Comparison of ENCODE assay signal across 14 mouse cellular contexts in the genomic region with DNA sequence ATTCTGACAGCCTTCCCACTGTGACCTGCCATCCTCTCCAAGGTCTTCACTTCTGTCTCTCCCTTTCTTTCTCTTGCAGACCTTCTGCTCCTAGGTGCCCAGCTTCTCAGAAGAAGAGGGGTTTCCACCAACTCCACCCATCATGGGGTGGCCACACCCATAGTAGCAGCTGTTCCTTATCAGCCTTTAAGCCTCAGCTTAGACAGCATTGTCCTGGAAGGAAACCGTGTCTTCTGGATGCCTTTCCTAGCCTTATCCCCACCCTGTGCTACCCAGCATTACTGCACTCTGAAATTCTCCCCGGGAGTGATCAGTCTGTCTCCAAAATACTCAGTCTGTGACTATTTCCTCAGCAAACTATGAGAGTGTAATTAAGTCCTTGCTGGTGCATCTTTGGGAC.
DNase-seq lines count a peak whose midpoint lies in the region; ATAC-seq lines count a peak whose summit lies in the region.
"Had no signal": no experiment of that assay in that cellular context is flagged by ENCODE, and none has a peak within 500 bp of the region (broad histone marks: within the 10 kb centered on the region; RNA-seq: fewer than 3 reads in every experiment).

No protein-coding gene starts in this region.

- ATAC-seq in heart, embryonic 15.5 days (replicated peaks; ENCODE audit: insufficient number of reproducible peaks, insufficient read depth, low FRiP score, low read depth) = peak; percentile 62; the same call in 1 of the 2 replicates
- ATAC-seq in megakaryocyte progenitor cell, adult 5-6 weeks (replicated peaks; ENCODE audit: poor library complexity) = peak; percentile 89
- ATAC-seq: forebrain, embryonic 13.5 days had no signal

- H3K4me3 ChIP-seq in heart, embryonic 15.5 days = no peak overlapping the region
- H3K4me3 ChIP-seq in hindbrain, embryonic 10.5 days = no peak overlapping the region
- H3K4me3 ChIP-seq: forebrain, embryonic 13.5 days; limb, embryonic 13.5 days had no signal

- H3K36me3 ChIP-seq in heart, embryonic 15.5 days = no peaks in the 10 kb centered on the region
- H3K36me3 ChIP-seq in hindbrain, embryonic 10.5 days = no peaks in the 10 kb centered on the region
- H3K36me3 ChIP-seq: limb, embryonic 13.5 days had no signal

- no peaks in the 10 kb centered on the region for H3K27me3 ChIP-seq in heart, embryonic 15.5 days
- no peaks in the 10 kb centered on the region for H3K27me3 ChIP-seq in hindbrain, embryonic 10.5 days (ENCODE audit: insufficient read depth, poor library complexity, severe bottlenecking)
- H3K27me3 ChIP-seq: forebrain, embryonic 13.5 days; limb, embryonic 13.5 days; megakaryocyte, embryonic 14.5 days had no signal

- no peak overlapping the region for H3K4me2 ChIP-seq in heart, embryonic 15.5 days
- H3K4me2 ChIP-seq: forebrain, embryonic 13.5 days; hindbrain, embryonic 14.5 days; limb, embryonic 13.5 days had no signal

- no peak for DNase-seq in heart, postnatal 4 days
- peak; percentile 62 for DNase-seq in c-Kit-positive CD71-positive TER-119-negative erythroid progenitor cells, embryonic 14.5 days (ENCODE audit: low read depth)
- peak; percentile 35 to 40 for DNase-seq in heart, postnatal 10 days
- DNase-seq in hindbrain, embryonic 10.5 days (ENCODE audit: low spot score) = no peak
- no peak for DNase-seq in thymus, postnatal 25 days
- DNase-seq in adrenal gland, postnatal 4 days (ENCODE audit: low spot score in 2 of 2) = no peak
- DNase-seq: cerebellum, adult 2 months; kidney, adult 18-20 months had no signal

- H3K9me3 ChIP-seq in heart, embryonic 15.5 days (replicated peaks) = no peaks in the 10 kb centered on the region; the same call in 1 of the 2 replicates
- peaks cover 5% of the 10 kb centered on the region; the same call in 1 of the 2 replicates for H3K9me3 ChIP-seq in hindbrain, embryonic 10.5 days
- H3K9me3 ChIP-seq: limb, embryonic 13.5 days had no signal

- H3K4me1 ChIP-seq in heart, embryonic 15.5 days (replicated peaks) = 0 out of 2 replicates have a peak, but pooled peaks cover 8% of the 10 kb centered on the region
- no peaks in the 10 kb centered on the region for H3K4me1 ChIP-seq in hindbrain, embryonic 10.5 days (replicated peaks)
- H3K4me1 ChIP-seq: forebrain, embryonic 13.5 days had no signal

- no peak overlapping the region for H3K9ac ChIP-seq in heart, embryonic 15.5 days
- H3K9ac ChIP-seq: forebrain, embryonic 13.5 days; hindbrain, embryonic 14.5 days; limb, embryonic 13.5 days had no signal

- H3K27ac ChIP-seq in heart, embryonic 15.5 days = no peak overlapping the region
- H3K27ac ChIP-seq in hindbrain, embryonic 10.5 days = no peak overlapping the region
- H3K27ac ChIP-seq: forebrain, embryonic 13.5 days; hindbrain, embryonic 14.5 days; limb, embryonic 13.5 days had no signal

- WGBS in heart, embryonic 15.5 days = 28% methylated on average over 2 of the region's 2 CpGs
- 70% methylated on average over 2 of the region's 2 CpGs for WGBS in hindbrain, embryonic 10.5 days

- intact Hi-C loops in heart, postnatal 10 days (cut with DNase I) = no loop called here

Comparison
In these comparisons a context has a peak if more than half of its experiments do, and no peak if none do; other contexts are left out.
1. DNase-seq: peak in c-Kit-positive CD71-positive TER-119-negative erythroid progenitor cells, embryonic 14.5 days (single experiment) and heart, postnatal 10 days (2 of 2); none in heart, postnatal 4 days (single experiment), hindbrain, embryonic 10.5 days (single experiment), thymus, postnatal 25 days (single experiment) and adrenal gland, postnatal 4 days (0 of 2).